Comparison of ENCODE assay signal across 8 mouse cellular contexts in genomic region chr5:31527707-31528106, GRCm38 (mm10). TPM values are rescaled to one million over a fixed set of nuclear protein-coding genes. Genes with fewer than 3 reads are reported as not detected.
DNase-seq lines count a peak whose midpoint lies in the region; ATAC-seq and TF ChIP-seq lines count a peak whose summit lies in the region.
"Not testable (repeated sequence)": the region's sequence is repeated elsewhere in the genome, so short reads cannot be mapped to it uniquely, and the experiment has no call there.

TSS of gene Supt7l (minus strand) at chr5:31527807.

- H3K27me3 ChIP-seq in forebrain, embryonic 15.5 days; heart, embryonic 16.5 days (ENCODE audit: control insufficient read depth, insufficient read depth, low read length); intestine, embryonic 16.5 days (replicated peaks; ENCODE audit: control insufficient read depth, insufficient read depth, low read length); lung, postnatal 0 days (replicated peaks; ENCODE audit: insufficient read depth, low read length); neural tube, embryonic 15.5 days (replicated peaks): not testable (repeated sequence)

- not testable (repeated sequence) for TF ChIP-seq CTCF in bone marrow macrophage, adult 2 months (IDR thresholded peaks at IDR 0.05; ENCODE audit: low read depth, low read length); lung, postnatal 0 days (IDR thresholded peaks at IDR 0.05)

- not testable (repeated sequence) for ATAC-seq in forebrain, embryonic 15.5 days (replicated peaks); heart, embryonic 16.5 days (replicated peaks; ENCODE audit: extremely low read depth, insufficient read depth, low FRiP score); intestine, embryonic 16.5 days; lung, postnatal 0 days; neural tube, embryonic 15.5 days (ENCODE audit: low FRiP score)

- H3K4me1 ChIP-seq in bone marrow macrophage, adult 2 months (ENCODE audit: control insufficient read depth, insufficient read depth, low read length); intestine, embryonic 16.5 days (ENCODE audit: control insufficient read depth, insufficient read depth, low read length); lung, postnatal 0 days (ENCODE audit: insufficient read depth, low read depth, low read length): not testable (repeated sequence)
- peaks cover 30% of the 10 kb centered on the region for H3K4me1 ChIP-seq in forebrain, embryonic 15.5 days
- H3K4me1 ChIP-seq in heart, embryonic 16.5 days (ENCODE audit: control insufficient read depth, insufficient read depth, low read length): peaks cover 19% of the 10 kb centered on the region
- H3K4me1 ChIP-seq in neural tube, embryonic 15.5 days: peaks cover 46% of the 10 kb centered on the region

- peak within 1 kb of the TSS; percentile 90 for H3K9ac ChIP-seq in forebrain, embryonic 15.5 days (replicated peaks)
- peak within 1 kb of the TSS; percentile 91 for H3K9ac ChIP-seq in heart, embryonic 16.5 days (ENCODE audit: low read length)
- H3K9ac ChIP-seq in intestine, embryonic 16.5 days (ENCODE audit: low read depth, low read length): peak within 1 kb of the TSS; percentile 92
- peak within 1 kb of the TSS; percentile 82 for H3K9ac ChIP-seq in lung, postnatal 0 days (replicated peaks; ENCODE audit: low read depth)
- H3K9ac ChIP-seq in neural tube, embryonic 15.5 days (replicated peaks): peak within 1 kb of the TSS; percentile 86

- H3K4me3 ChIP-seq in bone marrow macrophage, adult 2 months (ENCODE audit: insufficient read depth, low read length): peak within 1 kb of the TSS; percentile 97
- peak within 1 kb of the TSS; percentile 96 for H3K4me3 ChIP-seq in forebrain, embryonic 15.5 days
- H3K4me3 ChIP-seq in heart, embryonic 16.5 days (ENCODE audit: low read length): peak within 1 kb of the TSS; percentile 96
- peak within 1 kb of the TSS; percentile 99 for H3K4me3 ChIP-seq in intestine, embryonic 16.5 days (ENCODE audit: low read length)
- H3K4me3 ChIP-seq in lung, postnatal 0 days (ENCODE audit: low read depth, low read length): peak within 1 kb of the TSS; percentile 90
- H3K4me3 ChIP-seq in neural tube, embryonic 15.5 days (replicated peaks): peak within 1 kb of the TSS; percentile 95

- H3K36me3 ChIP-seq in forebrain, embryonic 15.5 days: peaks cover 35% of the 10 kb centered on the region
- H3K36me3 ChIP-seq in heart, embryonic 16.5 days (ENCODE audit: control insufficient read depth, insufficient read depth): peaks cover 27% of the 10 kb centered on the region
- H3K36me3 ChIP-seq in intestine, embryonic 16.5 days (ENCODE audit: control insufficient read depth, insufficient read depth, low read length): not testable (repeated sequence)
- H3K36me3 ChIP-seq in lung, postnatal 0 days (ENCODE audit: insufficient read depth, low read length): peaks cover 21% of the 10 kb centered on the region; the same call in 1 of the 2 replicates
- H3K36me3 ChIP-seq in neural tube, embryonic 15.5 days: peaks cover 41% of the 10 kb centered on the region

- DNase-seq in 416B (ENCODE audit: low read depth): peak; percentile 10
- not testable (repeated sequence) for DNase-seq in left cerebral cortex, postnatal 36 days (ENCODE audit: low spot score in 2 of 2); lung, postnatal 0 days (ENCODE audit: low spot score)

- TF ChIP-seq POLR2A in bone marrow macrophage, adult 2 months (IDR thresholded peaks at IDR 0.05; ENCODE audit: borderline replicate concordance, low read depth, low read length): not testable (repeated sequence)

- not testable (repeated sequence) for TF ChIP-seq EP300 in lung, postnatal 0 days (IDR thresholded peaks at IDR 0.05)

- peak within 1 kb of the TSS; percentile 91 for H3K27ac ChIP-seq in bone marrow macrophage, adult 2 months (ENCODE audit: insufficient read depth, low read depth, low read length)
- H3K27ac ChIP-seq in forebrain, embryonic 15.5 days (replicated peaks): peak within 1 kb of the TSS; percentile 87
- peak within 1 kb of the TSS; percentile 87 for H3K27ac ChIP-seq in heart, embryonic 16.5 days (ENCODE audit: low read length)
- H3K27ac ChIP-seq in intestine, embryonic 16.5 days (ENCODE audit: low read length): peak within 1 kb of the TSS; percentile 90
- H3K27ac ChIP-seq in lung, postnatal 0 days (ENCODE audit: low read length): peak within 1 kb of the TSS; percentile 72
- H3K27ac ChIP-seq in neural tube, embryonic 15.5 days (replicated peaks): peak within 1 kb of the TSS; percentile 88

- H3K9me3 ChIP-seq in forebrain, embryonic 15.5 days; heart, embryonic 16.5 days (replicated peaks; ENCODE audit: control insufficient read depth, low read length); intestine, embryonic 16.5 days (ENCODE audit: control insufficient read depth, low read length); lung, postnatal 0 days (ENCODE audit: low read length); neural tube, embryonic 15.5 days (replicated peaks): not testable (repeated sequence)

- peak within 1 kb of the TSS; percentile 99 for H3K4me2 ChIP-seq in forebrain, embryonic 15.5 days (replicated peaks)
- H3K4me2 ChIP-seq in heart, embryonic 16.5 days (ENCODE audit: low read depth, low read length): peak within 1 kb of the TSS; percentile 98
- peak within 1 kb of the TSS; percentile 90 for H3K4me2 ChIP-seq in intestine, embryonic 16.5 days (ENCODE audit: low read depth, low read length)
- H3K4me2 ChIP-seq in lung, postnatal 0 days (replicated peaks; ENCODE audit: low read depth, low read length): peak within 1 kb of the TSS; percentile 97
- peak within 1 kb of the TSS; percentile 97 for H3K4me2 ChIP-seq in neural tube, embryonic 15.5 days

- WGBS in forebrain, embryonic 15.5 days: 86% methylated on average over 11 of the region's 11 CpGs
- 71% methylated on average over 11 of the region's 11 CpGs for WGBS in heart, embryonic 16.5 days
- 80% methylated on average over 11 of the region's 11 CpGs for WGBS in intestine, embryonic 16.5 days
- WGBS in lung, postnatal 0 days: 77% methylated on average over 11 of the region's 11 CpGs
- 77% methylated on average over 11 of the region's 11 CpGs for WGBS in neural tube, embryonic 15.5 days

- intact Hi-C loops in left cerebral cortex, postnatal 36 days (cut with DNase I): not testable (repeated sequence)

RNA-seq across cellular contexts. Expression of gene Supt7l, which starts in this region (rescaled TPM):
- polyA plus RNA-seq in bone marrow macrophage, adult 2 months (2012; ENCODE audit: insufficient read depth, insufficient read length, missing spikeins): 16.2 and 17.9 TPM in 2 replicates
- polyA plus RNA-seq in forebrain, embryonic 15.5 days (2015; fragmentation: Nextera tagmentation; extraction: Ambion mirVana): 29.1 and 29.9 TPM in 2 replicates
- 18.6 and 20.2 TPM in 2 replicates for polyA plus RNA-seq in heart, embryonic 16.5 days (2015; fragmentation: Nextera tagmentation; extraction: Ambion mirVana)
- 14.8 and 18.7 TPM in 2 replicates for polyA plus RNA-seq in intestine, embryonic 16.5 days (2015; fragmentation: Nextera tagmentation; extraction: Ambion mirVana)
- total RNA-seq in left cerebral cortex, postnatal 36 days (2021): 10 to 100 TPM; 17.7 to 17.9 TPM
- polyA plus RNA-seq in lung, postnatal 0 days (2015; fragmentation: Nextera tagmentation; extraction: Ambion mirVana): 11.4 and 12.4 TPM in 2 replicates
- polyA plus RNA-seq in neural tube, embryonic 15.5 days (2015; fragmentation: Nextera tagmentation; extraction: Ambion mirVana): 25.5 and 26.0 TPM in 2 replicates
